Mouse (Mus musculus): ENCODE results near the gene Arhgdig. TPM values are rescaled to one million over a fixed set of nuclear protein-coding genes. Genes with fewer than 3 reads are reported as not detected.

Gene Arhgdig
- polyA plus RNA-seq, 1 experiment from 2014 or later: 53.4 TPM

GRCm38 (mm10) chr17:26235077-26235815 lies 27.7 kb upstream of the Arhgdig start:
- 50% methylated on average over 13 of the region's 13 CpGs for WGBS
- ATAC-seq: peak; percentile 22; the same call in 1 of the 2 replicates
- H3K4me2 ChIP-seq (replicated peaks): peak overlapping the region; percentile 4; the same call in 1 of the 2 replicates
- H3K4me3 ChIP-seq (replicated peaks): no peak overlapping the region
- no peaks in the 10 kb centered on the region for H3K36me3 ChIP-seq
- no peaks in the 10 kb centered on the region for H3K9me3 ChIP-seq
- no peak overlapping the region for H3K9ac ChIP-seq
- no peaks in the 10 kb centered on the region for H3K27me3 ChIP-seq (replicated peaks)
- peak overlapping the region; percentile 61 for H3K27ac ChIP-seq
- peaks cover 7% of the 10 kb centered on the region for H3K4me1 ChIP-seq (replicated peaks)

DNA sequence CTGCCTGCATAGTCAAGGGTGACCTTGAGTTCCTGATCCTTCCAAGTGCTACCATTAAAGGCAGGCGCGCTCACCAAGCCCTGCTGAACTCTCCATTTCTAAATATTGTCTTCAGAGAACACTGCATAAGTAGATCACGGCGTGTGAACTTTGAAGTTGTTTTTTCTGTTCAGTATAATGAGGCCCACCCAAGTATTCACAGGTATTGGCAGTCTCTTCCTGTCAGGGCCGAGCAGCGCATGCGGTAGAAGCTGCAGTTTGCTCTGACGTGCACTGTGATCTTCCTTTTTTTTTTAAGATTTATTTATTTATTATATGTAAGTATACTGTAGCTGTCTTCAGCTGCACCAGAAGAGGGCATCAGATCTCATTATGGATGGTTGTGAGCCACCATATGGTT lies 26.8 kb upstream of the Arhgdig start:
- ATAC-seq: no peak
- WGBS: 77% methylated on average over 8 of the region's 8 CpGs
- Histone ChIP-seq H3K36me3 (no peaks in the 10 kb centered on the region), H3K4me2 (replicated peaks) (no peak overlapping the region), H3K9me3 (no peaks in the 10 kb centered on the region), H3K27me3 (replicated peaks) (no peaks in the 10 kb centered on the region), H3K4me1 (replicated peaks) (peaks cover 7% of the 10 kb centered on the region), H3K4me3 (replicated peaks) (no peak overlapping the region), H3K27ac (0 out of 2 replicates have a peak overlapping the region, but pooled peaks have one; percentile 17), H3K9ac (no peak overlapping the region)

DNA sequence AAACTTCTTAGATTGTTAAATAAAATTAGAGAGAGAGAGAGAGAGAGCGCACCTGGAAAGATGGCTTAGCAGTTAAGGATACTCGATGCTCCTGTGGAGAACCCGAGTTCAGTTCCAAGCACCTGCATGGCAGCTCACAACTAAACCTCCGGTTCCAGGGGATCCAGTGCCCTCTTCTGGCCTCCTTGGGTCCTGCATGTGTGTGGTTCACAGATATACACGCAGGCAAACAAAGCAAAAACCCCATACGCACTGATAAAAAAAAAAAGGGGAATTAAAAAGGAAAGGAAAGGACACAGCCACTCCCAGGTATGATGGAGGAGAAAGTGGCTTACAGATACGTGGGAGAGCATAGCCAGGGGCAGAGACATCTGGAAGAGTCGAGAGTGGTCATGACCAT lies 25.3 kb upstream of the Arhgdig start:
- H3K4me3 ChIP-seq (replicated peaks): no peak overlapping the region
- no peak overlapping the region for H3K4me2 ChIP-seq (replicated peaks)
- no peak overlapping the region for H3K9ac ChIP-seq
- no peaks in the 10 kb centered on the region for H3K27me3 ChIP-seq (replicated peaks)
- ATAC-seq: no peak
- H3K4me1 ChIP-seq (replicated peaks): peaks cover 7% of the 10 kb centered on the region
- H3K36me3 ChIP-seq: no peaks in the 10 kb centered on the region
- no peaks in the 10 kb centered on the region for H3K9me3 ChIP-seq
- 77% methylated on average over 8 of the region's 8 CpGs for WGBS
- no peak overlapping the region for H3K27ac ChIP-seq

DNA sequence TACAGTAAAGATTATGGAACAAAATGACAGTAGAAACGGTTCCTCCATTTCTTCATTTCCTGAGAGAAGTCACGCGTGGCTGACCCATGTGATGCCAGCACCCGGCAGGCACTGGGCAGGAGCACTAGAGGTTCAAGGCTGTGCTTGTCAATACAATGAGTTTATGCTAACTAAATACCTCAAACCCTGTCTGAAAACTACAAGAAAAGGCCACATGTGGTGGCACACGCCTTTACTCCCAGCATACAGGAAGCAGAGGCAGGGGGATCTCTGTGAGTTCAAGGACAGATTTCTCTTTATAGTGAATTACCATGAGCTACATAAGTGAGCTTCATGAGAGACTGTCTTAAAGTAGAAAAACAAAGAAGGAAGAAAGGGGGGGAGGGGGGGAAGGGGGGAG lies 23.6 kb upstream of the Arhgdig start:
- no peak for ATAC-seq

DNA sequence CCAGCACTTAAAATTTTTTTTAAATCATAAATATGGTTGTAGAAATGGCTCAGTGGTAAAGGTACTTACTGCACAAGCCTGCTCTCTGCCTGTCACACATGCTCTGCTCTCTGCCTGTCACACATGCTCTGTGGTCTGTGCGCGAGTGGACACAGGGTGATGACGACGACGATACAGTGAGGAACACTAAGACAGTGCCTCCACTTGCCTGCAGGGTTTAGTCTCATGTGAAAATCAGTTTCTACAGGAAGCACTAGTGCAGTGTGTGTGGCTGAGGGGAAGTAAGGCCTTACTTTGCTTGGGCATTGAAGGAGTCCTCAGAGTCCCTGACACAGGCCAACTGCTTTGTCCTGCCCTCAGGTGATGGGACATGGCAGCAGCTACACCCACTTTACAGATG lies 22.2 kb upstream of the Arhgdig start:
- Histone ChIP-seq H3K9ac (no peak overlapping the region), H3K4me3 (replicated peaks) (no peak overlapping the region), H3K4me2 (replicated peaks) (no peak overlapping the region), H3K36me3 (no peaks in the 10 kb centered on the region), H3K27me3 (replicated peaks) (no peaks in the 10 kb centered on the region), H3K4me1 (replicated peaks) (no peaks in the 10 kb centered on the region), H3K27ac (no peak overlapping the region), H3K9me3 (no peaks in the 10 kb centered on the region)
- no peak for ATAC-seq
- 95% methylated on average over 5 of the region's 5 CpGs for WGBS

More for the DNA sequence above, 23.6 kb upstream of the Arhgdig start:
- peaks cover 2% of the 10 kb centered on the region; the same call in 1 of the 2 replicates for H3K4me1 ChIP-seq (replicated peaks)
- H3K27ac ChIP-seq: no peak overlapping the region
- H3K9me3 ChIP-seq: no peaks in the 10 kb centered on the region
- H3K27me3 ChIP-seq (replicated peaks): no peaks in the 10 kb centered on the region
- H3K9ac ChIP-seq: no peak overlapping the region
- H3K4me2 ChIP-seq (replicated peaks): no peak overlapping the region
- WGBS: 88% methylated on average over 5 of the region's 5 CpGs
- no peaks in the 10 kb centered on the region for H3K36me3 ChIP-seq
- H3K4me3 ChIP-seq (replicated peaks): no peak overlapping the region

GRCm38 (mm10) chr17:26225150-26225549 lies 17.6 kb upstream of the Arhgdig start:
- Histone ChIP-seq H3K9me3 (no peaks in the 10 kb centered on the region), H3K4me3 (replicated peaks) (no peak overlapping the region), H3K9ac (no peak overlapping the region), H3K4me1 (replicated peaks) (no peaks in the 10 kb centered on the region), H3K4me2 (replicated peaks) (no peak overlapping the region), H3K27ac (no peak overlapping the region), H3K36me3 (no peaks in the 10 kb centered on the region), H3K27me3 (replicated peaks) (no peaks in the 10 kb centered on the region)
- peak; percentile 82 for ATAC-seq
- WGBS: 63% methylated on average over 12 of the region's 12 CpGs

DNA sequence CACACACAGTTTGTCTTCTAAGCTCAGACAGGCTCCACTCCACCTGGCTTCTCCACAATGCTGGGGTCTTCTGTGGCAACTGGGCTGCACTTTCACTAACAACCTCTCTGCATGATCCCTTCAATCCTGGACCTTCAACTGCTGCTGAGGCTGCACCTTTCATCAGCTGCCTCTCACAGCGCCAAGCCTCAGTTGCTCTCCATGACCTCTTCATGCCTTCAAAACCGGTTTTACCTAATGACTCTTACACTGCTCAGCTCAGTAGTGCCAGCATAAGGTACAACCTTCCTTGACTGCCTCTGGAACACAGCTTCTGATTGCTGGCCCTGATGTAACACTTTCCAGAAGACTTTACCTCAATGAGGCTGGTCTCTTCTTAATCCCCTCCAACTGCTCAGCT lies 13.9 kb upstream of the Arhgdig start:
- ATAC-seq: 0 out of 2 replicates have a peak, but pooled peaks have one; percentile 32
- Histone ChIP-seq H3K36me3 (no peaks in the 10 kb centered on the region; the same call in 1 of the 2 replicates), H3K4me1 (replicated peaks) (no peaks in the 10 kb centered on the region), H3K4me3 (replicated peaks) (no peak overlapping the region), H3K9me3 (no peaks in the 10 kb centered on the region), H3K27me3 (replicated peaks) (no peaks in the 10 kb centered on the region), H3K27ac (no peak overlapping the region), H3K9ac (no peak overlapping the region), H3K4me2 (replicated peaks) (no peak overlapping the region)
- 63% methylated on average over 2 of the region's 2 CpGs for WGBS

DNA sequence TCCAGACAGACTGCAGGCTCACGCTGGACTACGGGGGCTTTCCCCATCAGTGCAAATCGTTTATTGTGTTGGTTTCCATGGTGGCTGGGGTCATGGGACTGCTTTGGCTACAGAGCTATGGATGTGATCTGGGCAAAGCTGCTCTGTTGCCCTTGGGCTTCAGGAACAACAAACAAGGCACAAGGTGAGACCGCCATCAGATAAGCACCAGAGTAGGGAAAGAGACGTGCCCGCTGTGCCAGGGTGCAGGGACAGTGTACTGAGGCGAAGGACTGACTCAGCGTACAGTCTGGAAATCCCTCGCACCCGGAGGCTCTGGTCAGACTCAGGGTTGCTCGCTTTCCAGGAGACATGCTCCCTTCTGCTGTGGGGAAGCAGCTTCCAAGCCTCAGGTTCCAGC lies 5.1 kb upstream of the Arhgdig start:
- 0 out of 2 replicates have a peak, but pooled peaks cover 2% of the 10 kb centered on the region for H3K36me3 ChIP-seq
- no peaks in the 10 kb centered on the region for H3K27me3 ChIP-seq (replicated peaks)
- no peaks in the 10 kb centered on the region for H3K9me3 ChIP-seq
- H3K4me1 ChIP-seq (replicated peaks): no peaks in the 10 kb centered on the region
- 87% methylated on average over 11 of the region's 11 CpGs for WGBS
- no peak overlapping the region for H3K27ac ChIP-seq
- H3K4me3 ChIP-seq (replicated peaks): no peak overlapping the region
- H3K4me2 ChIP-seq (replicated peaks): no peak overlapping the region
- H3K9ac ChIP-seq: no peak overlapping the region
- peak; percentile 74 for ATAC-seq

GRCm38 (mm10) chr17:26212241-26212640 lies 4.7 kb upstream of the Arhgdig start:
- H3K4me1 ChIP-seq (replicated peaks): no peaks in the 10 kb centered on the region
- no peak overlapping the region for H3K4me3 ChIP-seq (replicated peaks)
- 84% methylated on average over 7 of the region's 7 CpGs for WGBS
- no peak overlapping the region for H3K9ac ChIP-seq
- ATAC-seq: no peak
- H3K9me3 ChIP-seq: no peaks in the 10 kb centered on the region
- H3K27me3 ChIP-seq (replicated peaks): no peaks in the 10 kb centered on the region
- H3K4me2 ChIP-seq (replicated peaks): no peak overlapping the region
- H3K36me3 ChIP-seq: 0 out of 2 replicates have a peak, but pooled peaks cover 2% of the 10 kb centered on the region
- no peak overlapping the region for H3K27ac ChIP-seq

GRCm38 (mm10) chr17:26206392-26206791 lies 1.2 kb downstream of the Arhgdig start:
- peaks cover 14% of the 10 kb centered on the region for H3K4me1 ChIP-seq (replicated peaks)
- H3K27ac ChIP-seq: no peak overlapping the region
- 39% methylated on average over 1 of the region's 1 CpGs for WGBS
- ATAC-seq: no peak
- H3K9me3 ChIP-seq: no peaks in the 10 kb centered on the region
- H3K27me3 ChIP-seq (replicated peaks): peaks cover 30% of the 10 kb centered on the region
- H3K36me3 ChIP-seq: no peaks in the 10 kb centered on the region
- no peak overlapping the region for H3K4me2 ChIP-seq (replicated peaks)
- H3K9ac ChIP-seq: no peak overlapping the region
- no peak overlapping the region for H3K4me3 ChIP-seq (replicated peaks)

- H3K4me2 ChIP-seq (replicated peaks): no peak overlapping the region
- H3K27me3 ChIP-seq (replicated peaks): peaks cover 45% of the 10 kb centered on the region
- 42% methylated on average over 11 of the region's 11 CpGs for WGBS
- no peak for ATAC-seq
- H3K36me3 ChIP-seq: no peaks in the 10 kb centered on the region
- no peak overlapping the region for H3K9ac ChIP-seq
- peaks cover 21% of the 10 kb centered on the region for H3K4me1 ChIP-seq (replicated peaks)
- no peak overlapping the region for H3K27ac ChIP-seq
- H3K4me3 ChIP-seq (replicated peaks): no peak overlapping the region
- H3K9me3 ChIP-seq: no peaks in the 10 kb centered on the region
Measured at GRCm38 (mm10) chr17:26204766-26205165, 2.8 kb downstream of the Arhgdig start.

DNA sequence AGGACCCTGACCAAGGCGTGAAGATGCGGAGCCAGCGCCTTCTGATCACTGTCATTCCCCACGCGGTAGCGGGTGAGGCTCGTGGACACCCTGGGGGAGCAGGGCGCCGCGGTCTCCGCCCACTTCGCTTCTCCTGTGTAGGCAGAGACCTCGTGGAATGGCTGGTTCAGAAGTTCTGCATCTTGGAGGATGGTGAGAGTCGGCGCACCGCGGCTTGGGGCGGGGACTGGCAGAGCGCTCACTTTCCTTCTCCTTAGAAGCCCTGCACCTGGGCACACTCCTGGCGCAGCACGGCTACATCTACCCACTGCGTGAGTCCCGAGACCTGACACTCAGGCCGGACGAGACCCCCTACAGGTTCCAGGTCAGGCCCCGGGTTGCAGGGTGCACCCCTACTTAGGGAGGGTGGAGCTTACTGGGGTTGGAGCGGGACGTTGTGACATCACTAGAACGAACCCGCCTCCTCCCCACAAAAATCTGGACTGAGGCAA lies 4.2 kb downstream of the Arhgdig start:
- Histone ChIP-seq H3K36me3 (no peaks in the 10 kb centered on the region), H3K4me3 (replicated peaks) (peak overlapping the region; percentile 56), H3K27me3 (replicated peaks) (peaks cover 45% of the 10 kb centered on the region), H3K9me3 (no peaks in the 10 kb centered on the region), H3K27ac (no peak overlapping the region), H3K9ac (peak overlapping the region; percentile 44), H3K4me1 (replicated peaks) (peaks cover 21% of the 10 kb centered on the region), H3K4me2 (replicated peaks) (peak overlapping the region; percentile 98)
- ATAC-seq: peak; percentile 21
- under 1% methylated on average over 30 of the region's 30 CpGs for WGBS

- WGBS: 3% methylated on average over 22 of the region's 22 CpGs
- Histone ChIP-seq H3K27ac (no peak within 1 kb of the TSS), H3K4me1 (replicated peaks) (peaks cover 21% of the 10 kb centered on the region), H3K4me3 (replicated peaks) (peak within 1 kb of the TSS; percentile 56), H3K9me3 (no peaks in the 10 kb centered on the region), H3K27me3 (replicated peaks) (peaks cover 45% of the 10 kb centered on the region), H3K9ac (peak within 1 kb of the TSS; percentile 44), H3K36me3 (no peaks in the 10 kb centered on the region), H3K4me2 (replicated peaks) (peak within 1 kb of the TSS; percentile 99)
- ATAC-seq: peak; percentile 18; the same call in 1 of the 2 replicates
Measured at GRCm38 (mm10) chr17:26202737-26203136, 4.8 kb downstream of the Arhgdig start, which contains the start of gene Rgs11. Gene Rgs11, plus strand, starts transcription at chr17:26202951.
